16 mouse cellular contexts compared by ENCODE assay signal in genomic region chr9:27643312-27643711, GRCm38 (mm10).
"Had no signal": no experiment of that assay in that cellular context is flagged by ENCODE, and none has a peak within 500 bp of the region (broad histone marks: within the 10 kb centered on the region; RNA-seq: fewer than 3 reads in every experiment).

No protein-coding gene starts in this region.

- H3K27ac ChIP-seq: kidney, embryonic 15.5 days; left cerebral cortex, adult 2 months; limb, embryonic 12.5 days; limb, embryonic 15.5 days; liver, embryonic 15.5 days; macrophage had no signal

- ATAC-seq: intestine, postnatal 0 days had no signal

- H3K4me3 ChIP-seq: kidney, embryonic 15.5 days; left cerebral cortex, adult 2 months; limb, embryonic 12.5 days; limb, embryonic 15.5 days; liver, embryonic 15.5 days had no signal

- H3K9me3 ChIP-seq: kidney, embryonic 15.5 days; limb, embryonic 12.5 days; limb, embryonic 15.5 days; liver, embryonic 15.5 days had no signal

- H3K36me3 ChIP-seq: kidney, embryonic 15.5 days; limb, embryonic 12.5 days; limb, embryonic 15.5 days; liver, embryonic 15.5 days had no signal

- H3K27me3 ChIP-seq: kidney, embryonic 15.5 days; limb, embryonic 15.5 days; liver, embryonic 15.5 days had no signal

- H3K4me2 ChIP-seq: kidney, embryonic 15.5 days; limb, embryonic 12.5 days; limb, embryonic 15.5 days; liver, embryonic 15.5 days; midbrain, embryonic 11.5 days had no signal

- DNase-seq: kidney, adult 8-10 months; kidney, postnatal 10 days; kidney, postnatal 36 days; layer of hippocampus, postnatal 36 days; lung, adult 2 months; midbrain, embryonic 14.5 days; thymus, adult 18-20 months; thymus, postnatal 36 days had no signal

- H3K4me1 ChIP-seq: kidney, embryonic 15.5 days; limb, embryonic 12.5 days; limb, embryonic 15.5 days; liver, embryonic 15.5 days had no signal

- H3K9ac ChIP-seq: kidney, embryonic 15.5 days; limb, embryonic 12.5 days; limb, embryonic 15.5 days; liver, embryonic 15.5 days had no signal
